Mouse (Mus musculus): ENCODE data around the gene Cfdp1.

Gene Cfdp1

GRCm38 (mm10) chr8:111789639-111790038 is 64.5 kb downstream of the Cfdp1 start:
- DNase-seq: no peak

- DNase-seq: no peak
These were observed 64.9 kb downstream of the Cfdp1 start for GRCm38 (mm10) chr8:111789200-111789599.

GRCm38 (mm10) chr8:111788497-111788896 is 65.6 kb downstream of the Cfdp1 start:
- no peak for DNase-seq

DNA sequence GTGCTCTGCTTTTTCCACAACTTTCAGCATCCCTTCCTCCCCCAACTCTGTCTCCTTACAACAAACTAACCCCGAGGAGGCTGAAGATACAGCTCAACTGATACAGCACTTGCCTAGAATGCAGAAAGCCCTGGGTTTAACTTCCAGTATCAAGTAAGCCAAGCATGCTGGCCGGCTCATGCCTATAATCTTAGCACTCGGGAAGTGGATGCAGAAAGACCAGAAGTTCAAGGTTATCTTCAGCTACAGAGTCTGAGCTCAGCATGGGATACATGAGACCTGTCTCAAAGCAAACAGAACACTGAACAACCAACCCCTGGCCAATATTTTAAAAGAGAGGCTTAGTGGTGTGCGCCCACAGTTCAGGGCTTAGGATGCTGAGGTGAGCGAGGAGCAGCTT is 66.0 kb downstream of the Cfdp1 start:
- DNase-seq: no peak

GRCm38 (mm10) chr8:111787683-111788082 is 66.4 kb downstream of the Cfdp1 start:
- DNase-seq: no peak

DNA sequence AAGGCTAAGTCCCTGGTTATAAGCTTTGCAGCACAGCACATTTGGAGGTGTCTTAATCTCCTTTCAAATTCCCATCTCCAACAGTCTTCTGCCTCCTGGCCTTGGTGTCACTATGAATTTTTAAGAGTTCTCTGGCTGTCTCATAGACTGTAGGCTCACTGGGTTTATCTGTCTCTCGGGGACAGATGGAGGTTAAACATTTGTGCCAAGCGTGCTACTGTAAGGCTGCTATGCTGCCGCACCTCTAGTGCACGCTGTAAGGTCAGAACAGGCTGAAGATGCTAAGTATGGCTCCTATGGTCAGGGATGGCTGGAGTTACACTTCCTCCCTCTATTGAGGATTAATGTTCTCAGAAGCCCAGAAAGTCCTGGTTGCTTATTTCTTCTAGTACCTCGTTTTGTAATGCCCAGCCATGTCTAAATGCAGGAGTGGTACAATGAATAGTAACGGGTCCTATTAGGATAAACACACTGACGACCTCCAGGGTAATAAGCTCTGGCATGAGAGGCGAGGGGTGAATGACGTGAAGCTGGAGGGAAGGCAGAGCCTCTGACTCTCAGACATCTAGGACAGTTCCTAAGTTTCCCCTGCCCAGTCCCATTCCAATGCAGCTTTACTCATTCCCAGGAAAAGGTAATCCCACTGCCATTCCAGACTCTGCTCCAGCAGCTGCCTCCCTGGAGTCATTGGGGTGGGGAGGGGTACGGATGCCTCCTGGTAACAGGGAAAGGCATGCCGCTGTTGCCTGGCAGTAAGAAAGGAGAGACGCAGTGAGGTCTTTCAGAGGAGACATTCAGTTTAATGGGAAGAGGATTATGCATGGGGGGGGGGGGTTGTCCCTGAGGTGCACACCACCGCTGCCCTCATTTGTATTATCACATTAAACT is 67.1 kb downstream of the Cfdp1 start:
- DNase-seq: no peak

GRCm38 (mm10) chr8:111786116-111786515 is 68.0 kb downstream of the Cfdp1 start:
- no peak for DNase-seq

DNA sequence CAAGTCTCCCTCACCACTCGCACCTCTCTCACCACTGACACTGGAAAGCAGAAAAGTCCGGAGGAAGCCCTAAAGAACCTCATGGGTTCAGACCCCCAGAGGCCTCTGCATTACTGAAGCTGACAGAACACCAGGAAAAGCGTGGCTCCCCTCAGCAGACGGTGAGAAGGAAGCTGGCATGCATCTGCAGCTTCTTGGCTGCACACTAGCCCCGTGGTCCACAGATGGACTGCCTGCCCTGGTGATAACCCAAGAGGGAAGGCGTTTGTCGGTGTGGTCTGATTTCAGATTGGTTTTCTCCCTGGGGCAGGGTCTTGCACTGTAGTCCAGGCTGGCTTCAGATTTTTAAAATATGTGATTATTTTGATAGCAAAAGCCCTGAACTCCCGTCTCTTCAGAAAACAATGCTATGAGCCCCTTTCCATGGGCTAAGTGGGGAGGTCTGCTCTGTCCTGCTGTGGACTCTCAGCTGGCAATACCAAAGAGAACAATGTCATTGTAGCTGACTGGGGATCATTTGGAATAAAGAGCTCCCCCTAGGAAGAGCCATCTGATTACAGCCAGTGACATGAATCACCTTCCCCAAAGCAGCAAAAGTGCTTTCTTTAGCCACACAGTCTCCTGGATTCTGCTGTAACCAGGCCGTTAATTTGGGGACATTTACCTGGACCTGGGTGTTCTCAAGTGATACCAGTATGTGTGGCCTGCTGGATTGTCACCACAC is 71.3 kb downstream of the Cfdp1 start:
- no peak for DNase-seq

- no peak for DNase-seq
These were observed 71.9 kb downstream of the Cfdp1 start for GRCm38 (mm10) chr8:111782161-111782560.

GRCm38 (mm10) chr8:111780697-111781424 is 73.2 kb downstream of the Cfdp1 start:
- DNase-seq: no peak

- no peak for DNase-seq
These were observed 74.4 kb downstream of the Cfdp1 start for GRCm38 (mm10) chr8:111779690-111780089.

DNA sequence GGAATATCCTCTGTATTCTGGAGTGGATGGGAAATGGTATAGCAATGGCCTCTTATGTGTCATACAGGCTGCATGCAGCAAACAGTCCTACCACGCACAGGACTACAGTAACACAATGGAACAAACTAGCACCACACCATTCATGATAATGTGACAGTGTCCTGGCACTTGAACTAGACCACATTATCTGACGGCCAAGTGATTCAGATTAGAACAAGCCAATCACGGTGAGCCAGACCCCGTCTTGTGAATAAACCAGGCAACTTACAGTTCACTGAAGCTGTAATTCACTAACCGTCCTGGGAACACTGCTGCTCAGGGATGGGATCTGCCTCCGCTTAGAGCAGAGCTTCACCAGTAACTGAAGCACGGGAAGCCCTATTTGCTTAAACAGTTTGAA is 75.3 kb downstream of the Cfdp1 start:
- DNase-seq: no peak

- no peak for DNase-seq
These were observed 77.6 kb downstream of the Cfdp1 start for GRCm38 (mm10) chr8:111776492-111776891.

DNA sequence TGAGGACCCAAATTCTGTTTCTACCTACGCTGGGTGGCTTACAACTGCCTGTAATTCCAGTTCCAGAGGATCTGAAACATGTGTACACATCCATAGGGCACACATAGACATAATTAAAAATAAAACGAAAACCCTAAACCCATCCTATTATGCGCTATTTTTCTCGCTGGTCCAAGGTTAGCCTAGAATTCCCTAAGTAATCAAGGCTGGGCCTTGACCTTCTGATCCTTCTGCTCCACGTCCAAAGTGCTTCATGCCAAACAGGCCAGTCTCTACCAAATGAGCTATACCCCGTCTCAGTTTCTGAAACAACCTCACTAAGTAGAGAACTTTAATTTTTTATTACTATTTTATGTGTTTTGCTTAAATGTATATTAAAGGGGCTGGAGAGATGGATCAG is 78.3 kb downstream of the Cfdp1 start:
- no peak for DNase-seq

DNA sequence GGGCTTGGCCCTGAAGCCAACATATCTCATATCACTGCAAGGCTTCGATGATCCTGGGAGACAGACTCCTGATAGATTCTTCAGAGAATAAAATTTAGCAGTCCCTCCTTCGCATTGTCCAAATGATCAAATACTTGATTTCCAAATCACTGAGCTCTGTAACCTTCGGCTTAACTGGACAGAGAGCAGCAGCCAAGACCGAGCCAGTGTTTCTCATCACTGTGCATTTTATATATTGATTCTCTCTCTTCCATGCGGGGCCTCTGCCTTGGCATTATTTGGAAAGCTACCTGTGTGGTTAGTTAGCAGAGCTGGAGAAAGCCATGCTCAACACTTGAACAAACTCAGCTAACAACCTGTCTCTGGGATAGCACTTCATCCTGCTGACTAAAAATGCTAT is 80.6 kb downstream of the Cfdp1 start:
- DNase-seq: no peak

DNA sequence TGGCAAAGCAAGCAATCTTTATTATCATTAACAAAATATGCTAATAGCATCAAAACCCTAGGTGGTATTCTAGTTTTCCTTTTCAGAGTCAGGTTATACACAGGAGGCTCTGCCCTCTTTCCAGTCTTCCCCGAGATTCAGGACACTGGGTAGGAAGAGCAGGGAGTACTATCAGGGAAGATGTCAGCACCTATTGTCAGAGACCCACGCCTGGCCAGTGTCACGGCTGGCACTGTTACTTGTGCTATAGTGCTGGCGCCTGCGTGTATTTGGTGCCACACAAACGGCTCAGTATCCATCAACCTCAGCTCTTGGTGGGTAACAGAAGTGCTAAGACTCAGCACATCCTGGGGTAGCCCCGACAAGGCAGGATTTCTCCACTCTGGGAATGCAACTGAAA is 81.0 kb downstream of the Cfdp1 start:
- DNase-seq: no peak

GRCm38 (mm10) chr8:111772083-111772482 is 82.0 kb downstream of the Cfdp1 start:
- DNase-seq: peak; percentile 34

GRCm38 (mm10) chr8:111771625-111772020 is 82.5 kb downstream of the Cfdp1 start:
- no peak for DNase-seq

DNA sequence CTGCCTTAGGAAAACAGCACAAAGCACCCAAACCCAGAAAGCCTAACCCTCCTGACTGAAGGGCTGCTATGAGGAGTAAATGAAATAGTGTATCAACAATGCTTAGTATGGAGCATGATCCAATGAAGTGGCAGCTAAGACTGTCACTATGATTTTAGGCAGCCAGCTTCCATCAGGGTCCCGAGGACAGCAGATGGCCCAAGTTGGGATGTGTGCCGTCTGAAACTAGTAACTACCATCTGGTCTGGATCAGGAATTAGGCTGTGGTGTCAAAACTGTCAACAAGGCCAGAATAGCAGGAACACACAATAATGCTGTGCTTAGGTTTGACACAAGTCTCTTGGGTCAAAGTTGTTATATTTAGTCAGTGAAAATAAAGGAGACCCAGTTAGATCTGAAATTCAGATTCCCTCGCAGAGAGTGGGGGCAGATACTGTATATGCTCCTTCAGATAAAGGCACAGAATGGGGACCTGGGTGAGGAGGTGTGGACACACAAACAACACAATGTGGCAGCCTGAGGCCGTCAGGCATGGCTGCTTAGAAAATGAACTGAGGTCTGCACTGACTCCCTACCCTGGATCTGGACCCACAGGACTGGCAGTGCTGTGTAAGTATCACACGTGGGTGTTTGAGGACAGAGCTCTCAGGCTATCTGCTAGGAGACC is 83.0 kb downstream of the Cfdp1 start:
- DNase-seq: peak; percentile 38

GRCm38 (mm10) chr8:111769764-111770428 is 84.2 kb downstream of the Cfdp1 start:
- DNase-seq: no peak

GRCm38 (mm10) chr8:111769296-111769695 is 84.8 kb downstream of the Cfdp1 start:
- DNase-seq: no peak

DNA sequence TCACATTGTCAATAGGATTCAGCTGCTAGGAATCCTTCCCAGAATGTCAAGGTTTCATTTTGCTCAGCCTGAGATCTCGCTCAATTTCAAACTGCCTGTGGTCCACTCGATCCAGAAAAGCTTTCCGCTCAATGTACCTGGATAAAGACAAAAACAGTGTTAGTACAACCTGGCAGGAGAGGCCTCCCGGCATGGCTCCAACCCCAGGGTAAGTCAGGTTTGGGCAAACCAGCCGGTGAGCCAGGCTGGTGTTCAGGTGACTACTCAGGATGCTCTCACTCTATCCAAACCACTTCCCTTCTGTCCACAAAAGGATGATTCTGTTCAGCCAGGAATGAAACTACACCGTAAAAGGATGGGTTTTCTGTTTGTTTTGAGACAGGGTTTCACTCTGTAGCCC is 85.4 kb downstream of the Cfdp1 start:
- peak; percentile 51 for DNase-seq

Data from cerebellum, adult 9-11 months (tissue).